Mouse (Mus musculus): Measurements from ENCODE around the gene Olfr211.

DNA sequence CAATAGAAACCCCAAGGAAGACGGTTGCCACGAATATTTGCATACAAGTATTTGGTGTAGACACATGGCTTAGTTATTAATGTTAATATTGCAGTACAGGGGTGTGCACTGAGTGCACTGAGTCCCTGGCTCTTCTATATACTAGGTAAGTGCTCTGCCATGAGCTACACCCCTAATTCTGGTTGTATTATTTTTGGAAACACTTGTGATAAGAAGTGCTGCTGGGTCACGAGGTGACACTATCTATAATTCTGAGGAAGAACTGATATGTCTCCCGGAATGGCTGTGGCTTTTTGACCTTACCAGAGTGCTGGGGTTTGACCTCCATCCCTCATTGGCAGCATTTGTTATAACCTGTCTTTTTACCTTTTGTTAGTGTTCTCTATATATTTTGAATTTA lies 48.0 kb upstream of the Olfr211 start:
- TF ChIP-seq GATA1 (IDR thresholded peaks at IDR 0.05; ENCODE audit: low read length) (no peak), TAL1 (IDR thresholded peaks at IDR 0.05; ENCODE audit: low read length) (no peak)

Measured in erythroblast, embryonic 14.5 days (primary cell).